Mouse (Mus musculus): ENCODE measurements around the gene Cage1. TPM values are rescaled to one million over a fixed set of nuclear protein-coding genes. Genes with fewer than 3 reads are reported as not detected.

Cage1 gene
- 1 to 10 TPM; 1.1 to 1.6 TPM for polyA plus RNA-seq (2017; shearing (Covaris generic))

DNA sequence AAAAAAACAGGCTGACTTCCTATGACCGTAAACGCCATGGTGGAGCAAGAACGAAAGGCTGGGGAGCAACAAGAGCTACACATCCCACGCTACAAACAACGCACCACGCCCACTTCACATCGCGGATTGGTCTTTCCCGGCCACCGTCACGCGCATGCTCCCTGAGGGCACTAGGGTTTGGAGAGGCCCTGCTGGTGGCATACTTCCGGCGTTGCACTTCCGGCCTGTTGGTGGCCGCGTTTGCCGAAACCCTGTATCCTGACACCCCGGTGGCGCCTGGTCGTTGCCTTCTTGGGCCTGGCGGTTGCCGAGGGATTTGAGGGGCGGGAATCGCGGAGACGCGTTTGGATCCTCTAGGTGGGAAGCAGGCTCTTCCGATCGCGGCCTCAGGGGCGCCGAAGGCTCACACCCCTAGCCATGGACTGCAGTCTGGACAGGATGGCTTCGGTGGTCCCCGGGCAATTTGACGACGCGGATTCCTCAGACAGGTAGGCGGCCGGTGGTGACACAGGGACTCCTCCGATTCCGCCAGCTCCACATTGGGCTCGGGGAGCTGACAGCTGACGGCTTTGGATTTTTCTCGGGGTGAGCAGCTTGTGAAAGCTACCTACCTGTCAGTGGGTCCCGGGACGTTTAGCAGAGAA, at the start of gene Cage1:
Cage1 (minus strand) TSS at position 26 of the 644 bp plus-strand sequence.

DNA sequence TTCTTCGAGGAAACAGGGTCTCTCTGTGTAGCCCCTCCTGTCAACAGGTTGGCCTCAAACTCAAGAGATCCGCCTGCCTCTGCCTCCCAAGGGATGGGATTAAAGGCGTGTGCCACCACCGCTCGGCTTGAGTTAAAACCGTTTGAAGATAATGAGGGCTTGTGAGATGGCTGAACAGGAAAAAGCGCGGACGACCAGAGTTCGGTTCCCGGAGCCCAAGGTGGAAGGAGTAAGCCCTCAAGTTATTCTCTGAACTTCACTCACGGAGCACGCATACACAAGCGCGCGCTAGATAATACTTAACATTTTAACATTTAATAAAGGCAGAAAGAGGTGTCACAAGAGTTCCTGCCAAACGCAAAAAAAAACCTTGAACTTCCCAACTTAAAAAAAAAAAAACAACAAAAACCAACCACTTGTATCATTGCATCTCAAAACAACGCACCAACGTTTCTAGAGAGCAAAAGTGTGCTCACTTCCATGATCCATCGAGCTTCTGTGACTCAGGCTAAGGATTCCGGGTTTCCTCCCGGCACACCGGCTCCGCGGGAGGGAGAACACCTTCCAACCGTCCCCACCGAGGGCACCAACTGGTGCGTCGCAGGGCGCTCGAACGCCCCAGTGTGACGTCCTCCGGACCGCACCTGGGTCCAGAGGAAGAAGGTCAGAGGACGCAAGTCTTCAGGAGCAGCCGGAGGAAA, 376 bp downstream of the Cage1 start, which contains the start of gene Riok1:
Riok1 (plus strand) TSS at position 653 of the 701 bp plus-strand sequence.

DNA sequence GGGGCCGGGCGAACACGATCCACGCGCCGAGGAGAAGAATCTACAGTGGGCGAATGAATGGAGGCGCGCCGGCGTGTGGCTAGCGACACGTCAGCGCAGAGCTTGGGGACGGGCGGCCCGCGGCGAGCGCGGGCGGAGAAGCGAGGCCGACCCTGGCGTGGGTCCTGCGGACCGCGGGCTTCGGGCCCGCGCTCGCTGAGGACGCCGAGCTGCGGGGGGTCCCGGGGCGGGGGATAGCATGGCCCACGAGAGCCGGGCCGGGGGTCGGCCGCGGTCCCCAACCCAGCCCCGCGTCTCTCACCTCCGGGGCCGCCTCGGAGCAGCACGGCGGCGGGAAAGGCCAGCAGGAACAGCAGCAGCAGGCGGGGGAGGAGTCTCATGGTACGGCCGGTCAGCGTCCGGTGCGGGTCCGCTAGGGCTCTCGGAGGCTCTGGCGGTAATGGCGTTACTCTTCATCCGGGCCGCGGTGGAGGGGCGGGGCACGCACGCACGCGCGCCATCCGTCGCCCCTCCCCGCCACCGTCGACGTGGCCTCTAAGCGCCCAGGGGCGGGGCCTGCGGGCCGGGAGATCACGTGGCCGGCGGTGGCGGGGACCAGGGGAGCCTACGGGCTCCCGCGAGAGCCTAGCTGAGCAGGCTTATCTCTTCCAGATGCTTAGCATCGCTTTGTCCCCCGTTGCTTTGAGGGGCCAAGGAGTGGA, 43.0 kb downstream of the Cage1 start, which contains the start of gene Ssr1:
Ssr1 (minus strand) TSS at position 514 of the 701 bp plus-strand sequence.

Other genes starting within 250 kb of the Cage1 start
- gene Ssr1, start 42.9 kb downstream of the Cage1 start, polyA plus RNA-seq (2017; shearing (Covaris generic)): 10 to 100 TPM; 51.6 to 54.2 TPM
- 10 to 100 TPM; 83.7 to 89.8 TPM for gene Riok1, start 74 bp downstream of the Cage1 start, polyA plus RNA-seq (2017; shearing (Covaris generic))
- gene Dsp, start 114.2 kb upstream of the Cage1 start, polyA plus RNA-seq (2017; shearing (Covaris generic)): under 1 TPM; 0.13 to 0.40 TPM
- 10 to 100 TPM; 68.4 to 78.7 TPM for gene Snrnp48, start 167.9 kb upstream of the Cage1 start, polyA plus RNA-seq (2017; shearing (Covaris generic))

Data from inflammation-experienced regulatory T-cells (primary cell).